Mouse (Mus musculus): ENCODE measurements around the gene Myo9b. TPM values are rescaled to one million over a fixed set of nuclear protein-coding genes. Genes with fewer than 3 reads are reported as not detected.
"Not testable (repeated sequence)": the region's sequence is repeated elsewhere in the genome, so short reads cannot be mapped to it uniquely, and the experiment has no call there.

The Myo9b gene
- polyA plus RNA-seq, 1 experiment from 2014 or later: 15.5 TPM

- not testable (repeated sequence) for H3K4me3 ChIP-seq (ENCODE audit: low read depth, low read length); H3K27me3 ChIP-seq (ENCODE audit: control insufficient read depth, insufficient read depth, low read depth, low read length); ATAC-seq; H3K27ac ChIP-seq (ENCODE audit: low read length); H3K4me2 ChIP-seq (ENCODE audit: low read length); H3K9ac ChIP-seq (ENCODE audit: low read depth, low read length); H3K9me3 ChIP-seq (replicated peaks; ENCODE audit: control insufficient read depth, low read length, poor library complexity, severe bottlenecking); H3K4me1 ChIP-seq (ENCODE audit: control insufficient read depth, insufficient read depth, low read length)
- peaks cover 22% of the 10 kb centered on the region for H3K36me3 ChIP-seq (ENCODE audit: control insufficient read depth, insufficient read depth, low read length)
- WGBS: 88% methylated on average over 2 of the region's 2 CpGs
These were observed 47.2 kb downstream of the Myo9b start for GRCm38 (mm10) chr8:71319760-71320159.

GRCm38 (mm10) chr8:71322939-71323338, 50.4 kb downstream of the Myo9b start:
- no peak overlapping the region for H3K4me3 ChIP-seq (ENCODE audit: low read depth, low read length)
- no peaks in the 10 kb centered on the region for H3K4me1 ChIP-seq (ENCODE audit: control insufficient read depth, insufficient read depth, low read length)
- H3K9ac ChIP-seq (ENCODE audit: low read depth, low read length): no peak overlapping the region
- H3K27me3 ChIP-seq (ENCODE audit: control insufficient read depth, insufficient read depth, low read depth, low read length): no peaks in the 10 kb centered on the region
- H3K9me3 ChIP-seq (replicated peaks; ENCODE audit: control insufficient read depth, low read length, poor library complexity, severe bottlenecking): no peaks in the 10 kb centered on the region
- H3K27ac ChIP-seq (ENCODE audit: low read length): no peak overlapping the region
- H3K36me3 ChIP-seq (ENCODE audit: control insufficient read depth, insufficient read depth, low read length): peaks cover 29% of the 10 kb centered on the region
- H3K4me2 ChIP-seq (ENCODE audit: low read length): no peak overlapping the region
- no peak for ATAC-seq
- WGBS: 93% methylated on average over 3 of the region's 3 CpGs

GRCm38 (mm10) chr8:71324848-71325247, 52.3 kb downstream of the Myo9b start:
- no peak overlapping the region for H3K27ac ChIP-seq (ENCODE audit: low read length)
- no peaks in the 10 kb centered on the region for H3K9me3 ChIP-seq (replicated peaks; ENCODE audit: control insufficient read depth, low read length, poor library complexity, severe bottlenecking)
- H3K36me3 ChIP-seq (ENCODE audit: control insufficient read depth, insufficient read depth, low read length): peaks cover 38% of the 10 kb centered on the region
- H3K27me3 ChIP-seq (ENCODE audit: control insufficient read depth, insufficient read depth, low read depth, low read length): no peaks in the 10 kb centered on the region
- ATAC-seq: no peak
- no peaks in the 10 kb centered on the region for H3K4me1 ChIP-seq (ENCODE audit: control insufficient read depth, insufficient read depth, low read length)
- H3K4me2 ChIP-seq (ENCODE audit: low read length): no peak overlapping the region
- 95% methylated on average over 1 of the region's 1 CpGs for whole genome bisulfite sequencing
- H3K4me3 ChIP-seq (ENCODE audit: low read depth, low read length): no peak overlapping the region
- no peak overlapping the region for H3K9ac ChIP-seq (ENCODE audit: low read depth, low read length)

- H3K36me3 ChIP-seq (ENCODE audit: control insufficient read depth, insufficient read depth, low read length): peaks cover 15% of the 10 kb centered on the region
- H3K27ac ChIP-seq (ENCODE audit: low read length); H3K4me1 ChIP-seq (ENCODE audit: control insufficient read depth, insufficient read depth, low read length); H3K4me3 ChIP-seq (ENCODE audit: low read depth, low read length); H3K4me2 ChIP-seq (ENCODE audit: low read length); H3K9me3 ChIP-seq (replicated peaks; ENCODE audit: control insufficient read depth, low read length, poor library complexity, severe bottlenecking); H3K9ac ChIP-seq (ENCODE audit: low read depth, low read length); H3K27me3 ChIP-seq (ENCODE audit: control insufficient read depth, insufficient read depth, low read depth, low read length); ATAC-seq: not testable (repeated sequence)
- over 99% methylated on average over 4 of the region's 6 CpGs for WGBS
These were observed 65.3 kb downstream of the Myo9b start for GRCm38 (mm10) chr8:71337834-71338233.

GRCm38 (mm10) chr8:71340625-71341024, 68.1 kb downstream of the Myo9b start:
- Histone ChIP-seq H3K4me3 (ENCODE audit: low read depth, low read length) (no peak overlapping the region), H3K27me3 (ENCODE audit: control insufficient read depth, insufficient read depth, low read depth, low read length) (no peaks in the 10 kb centered on the region), H3K4me2 (ENCODE audit: low read length) (no peak overlapping the region), H3K9ac (ENCODE audit: low read depth, low read length) (no peak overlapping the region), H3K4me1 (ENCODE audit: control insufficient read depth, insufficient read depth, low read length) (no peaks in the 10 kb centered on the region), H3K36me3 (ENCODE audit: control insufficient read depth, insufficient read depth, low read length) (peaks cover 11% of the 10 kb centered on the region; the same call in 1 of the 2 replicates), H3K27ac (ENCODE audit: low read length) (no peak overlapping the region), H3K9me3 (replicated peaks; ENCODE audit: control insufficient read depth, low read length, poor library complexity, severe bottlenecking) (no peaks in the 10 kb centered on the region)
- no peak for ATAC-seq
- 84% methylated on average over 5 of the region's 5 CpGs for whole genome bisulfite sequencing

GRCm38 (mm10) chr8:71346581-71346980, 74.1 kb downstream of the Myo9b start:
- Histone ChIP-seq H3K27ac (ENCODE audit: low read length) (no peak overlapping the region), H3K4me1 (ENCODE audit: control insufficient read depth, insufficient read depth, low read length) (no peaks in the 10 kb centered on the region), H3K4me2 (ENCODE audit: low read length) (no peak overlapping the region), H3K9ac (ENCODE audit: low read depth, low read length) (no peak overlapping the region), H3K27me3 (ENCODE audit: control insufficient read depth, insufficient read depth, low read depth, low read length) (no peaks in the 10 kb centered on the region), H3K36me3 (ENCODE audit: control insufficient read depth, insufficient read depth, low read length) (peaks cover 56% of the 10 kb centered on the region), H3K9me3 (replicated peaks; ENCODE audit: control insufficient read depth, low read length, poor library complexity, severe bottlenecking) (no peaks in the 10 kb centered on the region), H3K4me3 (ENCODE audit: low read depth, low read length) (no peak overlapping the region)
- ATAC-seq: no peak
- 88% methylated on average over 1 of the region's 1 CpGs for WGBS

- no peaks in the 10 kb centered on the region for H3K9me3 ChIP-seq (replicated peaks; ENCODE audit: control insufficient read depth, low read length, poor library complexity, severe bottlenecking)
- H3K9ac ChIP-seq (ENCODE audit: low read depth, low read length): no peak overlapping the region
- ATAC-seq: no peak
- no peaks in the 10 kb centered on the region for H3K27me3 ChIP-seq (ENCODE audit: control insufficient read depth, insufficient read depth, low read depth, low read length)
- H3K27ac ChIP-seq (ENCODE audit: low read length): no peak overlapping the region
- H3K36me3 ChIP-seq (ENCODE audit: control insufficient read depth, insufficient read depth, low read length): peaks cover 77% of the 10 kb centered on the region
- H3K4me2 ChIP-seq (ENCODE audit: low read length): no peak overlapping the region
- H3K4me1 ChIP-seq (ENCODE audit: control insufficient read depth, insufficient read depth, low read length): no peaks in the 10 kb centered on the region
- 79% methylated on average over 3 of the region's 3 CpGs for WGBS
- no peak overlapping the region for H3K4me3 ChIP-seq (ENCODE audit: low read depth, low read length)
These were observed 78.6 kb downstream of the Myo9b start for GRCm38 (mm10) chr8:71351117-71351516.

GRCm38 (mm10) chr8:71351520-71351919, 79.0 kb downstream of the Myo9b start:
- WGBS: 97% methylated on average over 1 of the region's 1 CpGs
- no peaks in the 10 kb centered on the region for H3K4me1 ChIP-seq (ENCODE audit: control insufficient read depth, insufficient read depth, low read length)
- no peaks in the 10 kb centered on the region for H3K27me3 ChIP-seq (ENCODE audit: control insufficient read depth, insufficient read depth, low read depth, low read length)
- no peak overlapping the region for H3K9ac ChIP-seq (ENCODE audit: low read depth, low read length)
- no peaks in the 10 kb centered on the region for H3K9me3 ChIP-seq (replicated peaks; ENCODE audit: control insufficient read depth, low read length, poor library complexity, severe bottlenecking)
- H3K4me3 ChIP-seq (ENCODE audit: low read depth, low read length): no peak overlapping the region
- peaks cover 76% of the 10 kb centered on the region for H3K36me3 ChIP-seq (ENCODE audit: control insufficient read depth, insufficient read depth, low read length)
- no peak for ATAC-seq
- no peak overlapping the region for H3K4me2 ChIP-seq (ENCODE audit: low read length)
- H3K27ac ChIP-seq (ENCODE audit: low read length): no peak overlapping the region

GRCm38 (mm10) chr8:71358026-71358425, 85.5 kb downstream of the Myo9b start:
- no peak overlapping the region for H3K27ac ChIP-seq (ENCODE audit: low read length)
- no peaks in the 10 kb centered on the region for H3K9me3 ChIP-seq (replicated peaks; ENCODE audit: control insufficient read depth, low read length, poor library complexity, severe bottlenecking)
- H3K27me3 ChIP-seq (ENCODE audit: control insufficient read depth, insufficient read depth, low read depth, low read length): no peaks in the 10 kb centered on the region
- H3K9ac ChIP-seq (ENCODE audit: low read depth, low read length): no peak overlapping the region
- H3K4me2 ChIP-seq (ENCODE audit: low read length): no peak overlapping the region
- peaks cover 57% of the 10 kb centered on the region for H3K36me3 ChIP-seq (ENCODE audit: control insufficient read depth, insufficient read depth, low read length)
- ATAC-seq: no peak
- WGBS: 80% methylated on average over 3 of the region's 3 CpGs
- no peak overlapping the region for H3K4me3 ChIP-seq (ENCODE audit: low read depth, low read length)
- no peaks in the 10 kb centered on the region for H3K4me1 ChIP-seq (ENCODE audit: control insufficient read depth, insufficient read depth, low read length)
